Mouse (Mus musculus): ENCODE results near the gene Kif19a. TPM values are rescaled to one million over a fixed set of nuclear protein-coding genes. Genes with fewer than 3 reads are reported as not detected.

Gene Kif19a
- total and polyA plus RNA-seq, 2 experiments from 2014 or later, result 0.99 to 7.4 TPM

- Histone ChIP-seq H3K36me3 (ENCODE audit: insufficient read depth, low read length) (no peaks in the 10 kb centered on the region), H3K4me2 (ENCODE audit: low read depth, low read length) (peak overlapping the region; percentile 68), H3K9ac (replicated peaks; ENCODE audit: low read length) (peak overlapping the region; percentile 46; the same call in 1 of the 2 replicates), H3K27ac (peak overlapping the region; percentile 95), H3K4me1 (ENCODE audit: insufficient read depth, low read length) (peaks cover 42% of the 10 kb centered on the region), H3K4me3 (ENCODE audit: low read length) (peak overlapping the region; percentile 32), H3K9me3 (ENCODE audit: low read length) (no peaks in the 10 kb centered on the region), H3K27me3 (ENCODE audit: insufficient read depth, low read length) (no peaks in the 10 kb centered on the region)
- no peak for TF ChIP-seq CTCF (IDR thresholded peaks at IDR 0.05; ENCODE audit: low read depth)
- ATAC-seq (no peak), DNase-seq (ENCODE audit: low spot score) (no peak)
- 29% methylated on average over 4 of the region's 4 CpGs for WGBS
These were observed 29.5 kb downstream of the Kif19a start for GRCm38 (mm10) chr11:114794691-114795090.

DNA sequence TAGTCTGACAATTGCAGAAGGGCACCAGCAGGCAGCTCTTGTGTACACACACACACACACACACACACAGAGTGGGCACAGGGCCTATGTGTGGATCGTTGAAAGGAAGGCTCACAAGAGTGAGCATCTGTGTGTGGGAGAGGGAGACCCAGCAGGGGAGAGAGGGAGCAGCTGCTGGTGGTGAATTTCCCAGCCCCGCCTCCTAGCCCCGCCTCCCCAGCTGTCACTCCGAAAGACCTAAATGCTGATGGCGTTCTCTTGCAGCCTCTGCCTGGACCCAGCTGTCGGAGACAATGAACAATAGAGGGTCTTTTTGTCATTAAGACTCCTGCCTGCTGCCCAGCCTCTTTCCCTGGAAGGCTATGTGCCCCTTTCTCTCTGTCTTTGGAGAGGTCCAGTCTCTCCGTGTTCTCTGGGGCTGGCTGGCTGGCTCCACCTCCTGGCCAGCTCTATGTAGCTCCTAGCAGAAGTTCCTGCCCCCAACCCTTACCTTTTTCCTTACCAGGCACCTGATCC, 30.1 kb downstream of the Kif19a start:
- H3K9me3 ChIP-seq (ENCODE audit: low read length), result no peaks in the 10 kb centered on the region
- peak; percentile 59 for TF ChIP-seq CTCF (IDR thresholded peaks at IDR 0.05; ENCODE audit: low read depth)
- ATAC-seq (peak; percentile 84), DNase-seq (ENCODE audit: low spot score) (peak; percentile 95)
- 0% methylated on average over 7 of the region's 7 CpGs for WGBS
- H3K9ac ChIP-seq (replicated peaks; ENCODE audit: low read length), result peak overlapping the region; percentile 46
- H3K4me1 ChIP-seq (ENCODE audit: insufficient read depth, low read length), result peaks cover 42% of the 10 kb centered on the region
- H3K36me3 ChIP-seq (ENCODE audit: insufficient read depth, low read length), result no peaks in the 10 kb centered on the region
- peak overlapping the region; percentile 68 for H3K4me2 ChIP-seq (ENCODE audit: low read depth, low read length)
- peak overlapping the region; percentile 32 for H3K4me3 ChIP-seq (ENCODE audit: low read length)
- no peaks in the 10 kb centered on the region for H3K27me3 ChIP-seq (ENCODE audit: insufficient read depth, low read length)
- peak overlapping the region; percentile 95 for H3K27ac ChIP-seq

DNA sequence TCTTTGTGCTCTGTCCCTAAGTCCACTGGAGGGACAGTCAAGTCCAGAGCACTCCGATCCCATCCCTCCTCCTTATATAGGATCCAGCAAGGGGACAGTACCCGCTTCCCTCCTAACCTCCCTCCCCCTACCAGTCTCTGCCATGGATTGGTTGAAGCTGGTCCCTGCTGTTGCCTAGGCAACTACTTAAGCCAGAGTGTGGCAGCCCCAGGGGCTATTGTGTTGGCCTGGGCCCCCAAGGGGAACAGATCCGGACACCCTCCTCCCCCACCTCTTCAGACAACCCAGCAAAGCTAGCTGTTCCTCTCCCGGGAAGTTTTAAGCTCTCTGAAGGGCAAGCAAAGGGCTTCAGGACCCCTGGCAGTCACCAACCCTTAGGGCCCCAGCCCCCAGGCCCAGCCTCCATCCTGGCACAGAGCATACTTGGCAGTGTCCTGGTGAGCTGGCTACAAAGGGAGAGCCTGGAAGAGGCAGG, 30.7 kb downstream of the Kif19a start, which contains the start of gene Btbd17:
Btbd17 (minus strand) TSS at position 98 of the 475 bp plus-strand sequence.
- TF ChIP-seq CTCF (IDR thresholded peaks at IDR 0.05; ENCODE audit: low read depth), result no peak
- Histone ChIP-seq H3K4me1 (ENCODE audit: insufficient read depth, low read length) (peaks cover 40% of the 10 kb centered on the region), H3K27ac (peak within 1 kb of the TSS; percentile 95), H3K9me3 (ENCODE audit: low read length) (no peaks in the 10 kb centered on the region), H3K36me3 (ENCODE audit: insufficient read depth, low read length) (no peaks in the 10 kb centered on the region), H3K27me3 (ENCODE audit: insufficient read depth, low read length) (no peaks in the 10 kb centered on the region), H3K4me2 (ENCODE audit: low read depth, low read length) (peak within 1 kb of the TSS; percentile 68), H3K4me3 (ENCODE audit: low read length) (peak within 1 kb of the TSS; percentile 32), H3K9ac (replicated peaks; ENCODE audit: low read length) (peak within 1 kb of the TSS; percentile 46)
- WGBS, result 7% methylated on average over 4 of the region's 4 CpGs
- peak; percentile 90 for DNase-seq (ENCODE audit: low spot score)
- ATAC-seq, result peak; percentile 88

DNA sequence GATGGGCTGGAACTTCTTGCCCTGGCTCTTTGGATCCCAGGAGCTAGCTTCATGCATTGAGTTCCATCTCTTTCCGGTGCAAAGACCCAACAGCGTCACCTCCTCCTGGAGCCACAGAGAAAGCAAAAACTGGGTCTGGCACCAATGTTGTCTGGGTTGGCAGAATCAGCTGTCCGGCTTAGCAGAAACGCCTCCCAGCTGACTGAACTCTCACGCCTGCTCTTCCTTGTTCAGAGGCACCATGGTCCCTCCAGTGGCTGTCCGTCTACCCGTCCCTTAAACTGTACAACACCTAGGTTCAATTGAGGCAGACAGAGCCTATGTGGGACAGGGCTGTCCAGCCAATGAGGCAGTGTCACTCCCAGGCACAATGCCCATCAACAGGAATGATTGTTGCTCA, 32.0 kb downstream of the Kif19a start:
- peaks cover 34% of the 10 kb centered on the region for H3K4me1 ChIP-seq (ENCODE audit: insufficient read depth, low read length)
- no peak overlapping the region for H3K9ac ChIP-seq (replicated peaks; ENCODE audit: low read length)
- TF ChIP-seq CTCF (IDR thresholded peaks at IDR 0.05; ENCODE audit: low read depth), result no peak
- no peaks in the 10 kb centered on the region for H3K36me3 ChIP-seq (ENCODE audit: insufficient read depth, low read length)
- ATAC-seq, result no peak
- H3K27me3 ChIP-seq (ENCODE audit: insufficient read depth, low read length), result no peaks in the 10 kb centered on the region
- no peak overlapping the region for H3K4me2 ChIP-seq (ENCODE audit: low read depth, low read length)
- H3K9me3 ChIP-seq (ENCODE audit: low read length), result no peaks in the 10 kb centered on the region
- H3K4me3 ChIP-seq (ENCODE audit: low read length), result no peak overlapping the region
- H3K27ac ChIP-seq, result peak overlapping the region; percentile 95; the same call in 1 of the 2 replicates
- WGBS, result 81% methylated on average over 7 of the region's 7 CpGs
- DNase-seq (ENCODE audit: low spot score), result no peak

DNA sequence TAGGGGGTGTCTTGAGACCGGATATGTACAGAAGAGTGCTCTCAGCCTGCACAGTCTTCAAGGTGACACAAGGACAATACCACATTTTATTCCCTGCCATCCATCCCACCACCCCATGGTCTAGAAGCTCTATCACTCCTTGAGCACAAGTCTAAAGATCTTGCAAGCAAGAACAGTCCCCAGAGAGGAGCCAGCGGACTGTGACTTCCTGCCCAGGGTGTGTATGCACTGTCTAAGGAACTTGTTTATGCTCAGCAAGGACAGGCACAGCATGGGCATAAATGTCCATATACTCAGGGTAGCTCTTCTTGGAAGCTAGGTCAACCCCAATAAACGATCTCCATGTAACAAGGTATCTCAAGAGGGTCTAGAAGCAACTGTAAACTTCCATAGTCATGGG, 32.8 kb downstream of the Kif19a start:
- ATAC-seq (no peak), DNase-seq (ENCODE audit: low spot score) (no peak)
- H3K27me3 ChIP-seq (ENCODE audit: insufficient read depth, low read length), result no peaks in the 10 kb centered on the region
- no peaks in the 10 kb centered on the region for H3K36me3 ChIP-seq (ENCODE audit: insufficient read depth, low read length)
- peaks cover 32% of the 10 kb centered on the region for H3K4me1 ChIP-seq (ENCODE audit: insufficient read depth, low read length)
- H3K4me2 ChIP-seq (ENCODE audit: low read depth, low read length), result no peak overlapping the region
- no peaks in the 10 kb centered on the region for H3K9me3 ChIP-seq (ENCODE audit: low read length)
- WGBS, result 94% methylated on average over 3 of the region's 3 CpGs
- H3K4me3 ChIP-seq (ENCODE audit: low read length), result no peak overlapping the region
- no peak overlapping the region for H3K9ac ChIP-seq (replicated peaks; ENCODE audit: low read length)
- H3K27ac ChIP-seq, result no peak overlapping the region
- TF ChIP-seq CTCF (IDR thresholded peaks at IDR 0.05; ENCODE audit: low read depth), result no peak

DNA sequence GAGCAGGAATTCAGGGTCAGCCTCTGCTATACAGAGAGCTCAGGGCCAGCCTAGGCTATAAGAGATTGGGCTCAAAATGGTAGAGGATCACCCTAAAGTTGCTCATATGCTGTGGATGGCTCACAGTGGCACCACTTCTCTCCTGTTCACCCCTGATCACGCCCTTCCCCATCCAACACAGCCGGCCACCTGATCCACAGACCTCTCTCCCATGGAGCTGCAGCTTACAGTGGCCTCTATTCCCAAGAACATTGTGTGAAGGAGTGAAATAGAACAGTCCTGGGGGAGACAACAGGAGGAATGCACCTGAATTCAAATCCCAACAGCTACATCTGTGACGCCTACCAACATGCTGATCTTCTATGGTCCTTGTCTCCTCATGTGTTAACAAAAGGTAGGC, 33.4 kb downstream of the Kif19a start, which contains the start of gene Gpr142:
Gpr142 (plus strand) TSS at position 301 of the 400 bp plus-strand sequence.
- no peaks in the 10 kb centered on the region for H3K36me3 ChIP-seq (ENCODE audit: insufficient read depth, low read length)
- WGBS, result 98% methylated on average over 3 of the region's 3 CpGs
- ATAC-seq, result no peak
- no peak within 1 kb of the TSS for H3K4me2 ChIP-seq (ENCODE audit: low read depth, low read length)
- no peak within 1 kb of the TSS for H3K4me3 ChIP-seq (ENCODE audit: low read length)
- no peak within 1 kb of the TSS for H3K27ac ChIP-seq
- peaks cover 28% of the 10 kb centered on the region for H3K4me1 ChIP-seq (ENCODE audit: insufficient read depth, low read length)
- no peak for TF ChIP-seq CTCF (IDR thresholded peaks at IDR 0.05; ENCODE audit: low read depth)
- no peak for DNase-seq (ENCODE audit: low spot score)
- no peaks in the 10 kb centered on the region for H3K27me3 ChIP-seq (ENCODE audit: insufficient read depth, low read length)
- H3K9me3 ChIP-seq (ENCODE audit: low read length), result no peaks in the 10 kb centered on the region
- no peak within 1 kb of the TSS for H3K9ac ChIP-seq (replicated peaks; ENCODE audit: low read length)

DNA sequence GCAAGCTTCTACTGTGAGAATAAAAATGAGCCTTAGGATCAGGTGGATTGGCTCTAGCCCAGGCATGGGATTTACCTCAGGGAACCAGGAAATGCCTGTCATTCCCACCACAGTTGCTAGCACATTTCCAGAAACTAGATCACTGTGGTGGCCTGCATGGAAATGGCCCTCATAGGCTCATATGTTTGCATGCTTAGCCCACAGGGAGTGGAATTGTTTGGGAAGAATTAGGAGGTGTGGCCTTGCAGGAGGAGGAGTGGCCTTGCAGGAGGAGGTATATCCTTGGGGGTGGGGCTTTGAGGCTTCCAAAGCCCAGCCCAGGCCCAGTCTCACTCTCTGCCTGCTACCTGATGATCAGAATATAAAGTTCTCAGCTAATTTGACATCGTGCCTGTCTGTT, 36.7 kb downstream of the Kif19a start:
- WGBS, result 88% methylated on average over 1 of the region's 1 CpGs
- H3K27me3 ChIP-seq (ENCODE audit: insufficient read depth, low read length), result no peaks in the 10 kb centered on the region
- no peaks in the 10 kb centered on the region for H3K36me3 ChIP-seq (ENCODE audit: insufficient read depth, low read length)
- H3K9me3 ChIP-seq (ENCODE audit: low read length), result no peaks in the 10 kb centered on the region
- no peak for TF ChIP-seq CTCF (IDR thresholded peaks at IDR 0.05; ENCODE audit: low read depth)
- 0 out of 2 replicates have a peak, but pooled peaks cover 2% of the 10 kb centered on the region for H3K4me1 ChIP-seq (ENCODE audit: insufficient read depth, low read length)
- H3K9ac ChIP-seq (replicated peaks; ENCODE audit: low read length), result no peak overlapping the region
- no peak overlapping the region for H3K4me2 ChIP-seq (ENCODE audit: low read depth, low read length)
- no peak overlapping the region for H3K27ac ChIP-seq
- no peak overlapping the region for H3K4me3 ChIP-seq (ENCODE audit: low read length)
- DNase-seq (ENCODE audit: low spot score) (no peak), ATAC-seq (no peak)
